Mouse (Mus musculus): Measurements from ENCODE around the gene Trp53bp1.

- TF ChIP-seq POLR2A (IDR thresholded peaks at IDR 0.05; ENCODE audit: insufficient read length, low read depth) (no peak), USF1 (IDR thresholded peaks at IDR 0.05; ENCODE audit: low read depth) (no peak), TCF3 (IDR thresholded peaks at IDR 0.05; ENCODE audit: insufficient read length, low read depth) (no peak), MAX (IDR thresholded peaks at IDR 0.05; ENCODE audit: low read depth) (no peak), POLR2AphosphoS2 (IDR thresholded peaks at IDR 0.05; ENCODE audit: insufficient read length, low read depth) (no peak), MYOD1 (IDR thresholded peaks at IDR 0.05; ENCODE audit: control insufficient read depth in 1 of 3, insufficient read length in 2 of 3, low read depth in 2 of 3) (no peak)
Measured at GRCm38 (mm10) chr2:121188530-121188929, 82.7 kb downstream of the Trp53bp1 start.
